Mouse (Mus musculus) hindbrain, postnatal 0 days (tissue): ENCODE measurements around the gene Hoxb4. TPM values are rescaled to one million over a fixed set of nuclear protein-coding genes. Genes with fewer than 3 reads are reported as not detected.

Experiments used
- ATAC-seq: fragments of 200-750 bp; cut with Nextera tagmentation; 2 replicates; pipeline ENCODE4 v1.8.0; 2017; ENCODE audit warnings: mild to moderate bottlenecking, moderate TSS enrichment, moderate library complexity
- DNase-seq: peaks from one replicate; pipeline ENCODE4 v3.0.0-alpha.2; 2015; ENCODE audit warnings: low spot score
- H3K27ac ChIP-seq: fragments of 300-500 bp; sonication (generic); 2 replicates; pipeline ENCODE4 v1.5.1; 2014; ENCODE audit warnings: mild to moderate bottlenecking
- H3K27me3 ChIP-seq: fragments of 300-500 bp; sonication (generic); 2 replicates; pipeline ENCODE4 v1.6.1; 2014; ENCODE audit warnings: low read length, mixed read lengths; ENCODE audit not compliant: insufficient read depth
- H3K36me3 ChIP-seq: fragments of 300-500 bp; sonication (generic); 2 replicates; pipeline ENCODE4 v1.6.1; 2014; ENCODE audit warnings: low read length, mixed read lengths; ENCODE audit not compliant: insufficient read depth
- H3K4me1 ChIP-seq: fragments of 300-500 bp; sonication (generic); 2 replicates; pipeline ENCODE4 v1.6.1; 2014; ENCODE audit warnings: antibody characterized with exemption, low read length, mixed read lengths; ENCODE audit not compliant: insufficient read depth
- H3K4me2 ChIP-seq: fragments of 300-500 bp; sonication (generic); 2 replicates; pipeline ENCODE4 v1.6.1; 2014; ENCODE audit warnings: low read depth, mild to moderate bottlenecking, low read length, moderate library complexity, mixed read lengths
- H3K4me3 ChIP-seq: fragments of 300-500 bp; sonication (generic); 2 replicates; pipeline ENCODE4 v1.5.1; 2014; ENCODE audit warnings: low read length
- H3K9ac ChIP-seq: fragments of 300-500 bp; sonication (generic); replicated peaks from 2 replicates; pipeline ENCODE4 v1.6.1; 2014; ENCODE audit warnings: mild to moderate bottlenecking, low read length, moderate library complexity, mixed read lengths
- H3K9me3 ChIP-seq: fragments of 300-500 bp; sonication (generic); 2 replicates; pipeline ENCODE4 v1.6.1; 2016; ENCODE audit warnings: low read length, mixed read lengths
- CTCF ChIP-seq: IDR thresholded peaks from 2 replicates; pipeline ENCODE4 v1.5.1; 2016; ENCODE audit warnings: antibody characterized with exemption, control low read depth, low read depth
- WGBS: fragments of 180-500 bp; shearing (Covaris S2); extraction: QIAGEN DNeasy Blood & Tissue Kit; methylation state at CpG from one replicate; pipeline ENCODE4 v1.1.7; 2014; 5-methylcytosine and 5-hydroxymethylcytosine counted together
- polyA plus RNA-seq: library from polyadenylated mRNA; unstranded; fragments of >200 nt; fragmentation: Nextera tagmentation; extraction: Ambion mirVana; gene quantifications from 2 replicates; pipeline ENCODE4 v1.2.1, GENCODE M21; 2015
- total RNA-seq: library from RNA; depleted of rRNA; stranded (reverse); fragments of >200 nt; gene quantifications from 2 replicates; pipeline ENCODE4 v1.2.3, GENCODE M21; 2014

The Hoxb4 gene
- total and polyA plus RNA-seq, 2 experiments from 2014 or later = 2.4 to 8.6 TPM

- Histone ChIP-seq H3K4me2 (peak overlapping the region; percentile 56), H3K9ac (peak overlapping the region; percentile 54), H3K4me1 (no peaks in the 10 kb centered on the region; the same call in 1 of the 2 replicates), H3K9me3 (no peaks in the 10 kb centered on the region), H3K27ac (peak overlapping the region; percentile 80), H3K36me3 (no peaks in the 10 kb centered on the region), H3K27me3 (peaks cover 82% of the 10 kb centered on the region), H3K4me3 (peak overlapping the region; percentile 32)
- no peak for TF ChIP-seq CTCF
- ATAC-seq = no peak
- DNase-seq = no peak
- WGBS = 8% methylated on average over 17 of the region's 17 CpGs
These were observed 15.4 kb downstream of the Hoxb4 start for GRCm38 (mm10) chr11:96333241-96334001.

- Histone ChIP-seq H3K27ac (peak overlapping the region; percentile 80), H3K4me3 (0 out of 2 replicates have a peak overlapping the region, but pooled peaks have one; percentile 2), H3K27me3 (peaks cover 85% of the 10 kb centered on the region), H3K4me2 (peak overlapping the region; percentile 56), H3K4me1 (no peaks in the 10 kb centered on the region; the same call in 1 of the 2 replicates), H3K9ac (peak overlapping the region; percentile 54; the same call in 1 of the 2 replicates), H3K36me3 (no peaks in the 10 kb centered on the region), H3K9me3 (no peaks in the 10 kb centered on the region)
- ATAC-seq (no peak), DNase-seq (no peak)
- WGBS = 6% methylated on average over 2 of the region's 2 CpGs
- no peak for TF ChIP-seq CTCF
These were observed 15.9 kb downstream of the Hoxb4 start for GRCm38 (mm10) chr11:96334002-96334364.

DNA sequence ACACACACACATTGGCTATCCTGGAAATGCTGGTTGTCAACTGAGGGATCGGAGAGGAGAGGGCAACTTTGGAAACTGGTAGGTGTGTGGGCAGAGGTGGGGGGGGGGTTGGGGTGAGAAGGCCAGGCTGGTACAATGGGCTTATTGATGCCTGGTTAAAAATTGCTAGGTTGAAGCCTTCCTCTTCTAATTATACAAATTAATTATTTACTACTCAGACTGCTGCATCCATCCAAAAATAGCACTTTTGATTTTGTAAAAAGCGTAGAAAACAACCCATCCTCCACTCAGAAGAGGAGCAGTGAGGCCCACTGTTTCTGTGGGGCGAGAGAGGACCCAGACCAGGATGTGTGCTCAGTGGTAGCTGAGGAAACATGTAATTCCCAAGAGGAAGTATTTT lies 16.9 kb downstream of the Hoxb4 start:
- Histone ChIP-seq H3K36me3 (no peaks in the 10 kb centered on the region), H3K4me1 (no peaks in the 10 kb centered on the region; the same call in 1 of the 2 replicates), H3K27ac (no peak overlapping the region), H3K27me3 (peaks cover 85% of the 10 kb centered on the region), H3K4me3 (no peak overlapping the region), H3K9ac (no peak overlapping the region), H3K4me2 (peak overlapping the region; percentile 56), H3K9me3 (no peaks in the 10 kb centered on the region)
- ATAC-seq (no peak), DNase-seq (no peak)
- whole genome bisulfite sequencing = 27% methylated on average over 3 of the region's 3 CpGs
- no peak for TF ChIP-seq CTCF

- 4% methylated on average over 2 of the region's 2 CpGs for whole genome bisulfite sequencing
- Histone ChIP-seq H3K27me3 (peaks cover 75% of the 10 kb centered on the region), H3K4me3 (no peak overlapping the region), H3K4me1 (no peaks in the 10 kb centered on the region; the same call in 1 of the 2 replicates), H3K9ac (no peak overlapping the region), H3K27ac (peak overlapping the region; percentile 45; the same call in 1 of the 2 replicates), H3K4me2 (peak overlapping the region; percentile 58; the same call in 1 of the 2 replicates), H3K36me3 (no peaks in the 10 kb centered on the region), H3K9me3 (no peaks in the 10 kb centered on the region)
- no peak for ATAC-seq
- DNase-seq = no peak
- no peak for TF ChIP-seq CTCF
These were observed 18.5 kb downstream of the Hoxb4 start for GRCm38 (mm10) chr11:96336597-96336996.

DNA sequence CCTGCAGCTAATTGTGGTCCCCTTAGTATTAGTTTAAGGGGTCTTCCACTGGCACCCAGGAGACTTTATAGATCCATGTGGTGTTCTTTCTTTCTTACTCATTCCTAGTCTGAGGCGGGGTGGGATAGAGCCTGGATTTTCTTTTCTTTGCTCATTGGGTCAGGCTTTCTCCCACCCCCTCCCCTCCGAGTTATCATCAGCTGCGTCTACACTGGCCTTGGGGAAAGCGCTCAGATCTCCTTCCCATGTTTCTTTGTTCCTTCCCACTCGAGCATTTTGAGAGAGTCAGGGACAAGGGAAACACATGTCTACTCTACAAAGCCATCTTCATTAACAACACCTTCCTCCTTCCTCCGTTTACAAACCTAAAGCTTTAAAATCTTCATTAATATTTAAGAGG lies 19.0 kb downstream of the Hoxb4 start:
- TF ChIP-seq CTCF = no peak
- no peak for DNase-seq
- Histone ChIP-seq H3K27me3 (peaks cover 73% of the 10 kb centered on the region), H3K9ac (no peak overlapping the region), H3K36me3 (no peaks in the 10 kb centered on the region), H3K27ac (peak overlapping the region; percentile 45; the same call in 1 of the 2 replicates), H3K9me3 (no peaks in the 10 kb centered on the region), H3K4me1 (no peaks in the 10 kb centered on the region; the same call in 1 of the 2 replicates), H3K4me2 (peak overlapping the region; percentile 58; the same call in 1 of the 2 replicates), H3K4me3 (no peak overlapping the region)
- 4% methylated on average over 6 of the region's 6 CpGs for WGBS
- ATAC-seq = no peak

- Histone ChIP-seq H3K4me3 (no peak overlapping the region), H3K9me3 (no peaks in the 10 kb centered on the region), H3K27ac (peak overlapping the region; percentile 89), H3K9ac (no peak overlapping the region), H3K36me3 (no peaks in the 10 kb centered on the region), H3K4me1 (0 out of 2 replicates have a peak, but pooled peaks cover 2% of the 10 kb centered on the region), H3K27me3 (peaks cover 70% of the 10 kb centered on the region), H3K4me2 (peak overlapping the region; percentile 58)
- DNase-seq (no peak), ATAC-seq (no peak)
- 14% methylated on average over 7 of the region's 7 CpGs for WGBS
- no peak for TF ChIP-seq CTCF
These were observed 21.1 kb downstream of the Hoxb4 start for GRCm38 (mm10) chr11:96338957-96339855.
